Mouse (Mus musculus) midbrain, embryonic 16.5 days (tissue): ENCODE measurements around the gene 1700012B07Rik. TPM values are rescaled to one million over a fixed set of nuclear protein-coding genes. Genes with fewer than 3 reads are reported as not detected.

Experiments
- ATAC-seq: fragments of 200-750 bp; cut with Nextera tagmentation; 2 replicates; pipeline ENCODE4 v1.8.0; 2017; ENCODE audit warnings: moderate TSS enrichment
- H3K27ac ChIP-seq: fragments of 300-500 bp; sonication (generic); 2 replicates; pipeline ENCODE4 v1.5.1; 2014; ENCODE audit warnings: mild to moderate bottlenecking, low read length, mixed read lengths
- H3K27me3 ChIP-seq: fragments of 300-500 bp; sonication (generic); 2 replicates; pipeline ENCODE4 v1.6.1; 2014; ENCODE audit warnings: low read depth, low read length, mixed read lengths; ENCODE audit not compliant: control insufficient read depth, insufficient read depth
- H3K36me3 ChIP-seq: fragments of 300-500 bp; sonication (generic); 2 replicates; pipeline ENCODE4 v1.6.1; 2014; ENCODE audit warnings: mild to moderate bottlenecking, low read length, moderate library complexity, mixed read lengths; ENCODE audit not compliant: control insufficient read depth, insufficient read depth
- H3K4me1 ChIP-seq: fragments of 300-500 bp; sonication (generic); 2 replicates; pipeline ENCODE4 v1.6.1; 2014; ENCODE audit warnings: mild to moderate bottlenecking, low read length, mixed read lengths; ENCODE audit not compliant: control insufficient read depth, insufficient read depth
- H3K4me2 ChIP-seq: fragments of 300-500 bp; sonication (generic); 2 replicates; pipeline ENCODE4 v1.6.1; 2014; ENCODE audit warnings: mild to moderate bottlenecking, low read length, mixed read lengths
- H3K4me3 ChIP-seq: fragments of 300-500 bp; sonication (generic); 2 replicates; pipeline ENCODE4 v1.5.1; 2014; ENCODE audit warnings: low read depth, mild to moderate bottlenecking, low read length, moderate library complexity, mixed read lengths
- H3K9ac ChIP-seq: fragments of 300-500 bp; sonication (generic); 2 replicates; pipeline ENCODE4 v1.6.1; 2014; ENCODE audit warnings: low read depth, low read length, mixed read lengths
- H3K9me3 ChIP-seq: fragments of 300-500 bp; sonication (generic); replicated peaks from 2 replicates; pipeline ENCODE4 v1.6.1; 2014; ENCODE audit warnings: mild to moderate bottlenecking, low read length, mixed read lengths; ENCODE audit not compliant: control insufficient read depth, poor library complexity, severe bottlenecking
- WGBS: fragments of 180-500 bp; shearing (Covaris S2); extraction: QIAGEN DNeasy Blood & Tissue Kit; methylation state at CpG from one replicate; pipeline ENCODE4 v1.1.7; 2014; 5-methylcytosine and 5-hydroxymethylcytosine counted together
- polyA plus RNA-seq: library from polyadenylated mRNA; unstranded; fragments of >200 nt; fragmentation: Nextera tagmentation; extraction: Ambion mirVana; gene quantifications from 2 replicates; pipeline ENCODE4 v1.2.1, GENCODE M21; 2015

The 1700012B07Rik gene
- polyA plus RNA-seq, 1 experiment from 2014 or later: not detected

DNA sequence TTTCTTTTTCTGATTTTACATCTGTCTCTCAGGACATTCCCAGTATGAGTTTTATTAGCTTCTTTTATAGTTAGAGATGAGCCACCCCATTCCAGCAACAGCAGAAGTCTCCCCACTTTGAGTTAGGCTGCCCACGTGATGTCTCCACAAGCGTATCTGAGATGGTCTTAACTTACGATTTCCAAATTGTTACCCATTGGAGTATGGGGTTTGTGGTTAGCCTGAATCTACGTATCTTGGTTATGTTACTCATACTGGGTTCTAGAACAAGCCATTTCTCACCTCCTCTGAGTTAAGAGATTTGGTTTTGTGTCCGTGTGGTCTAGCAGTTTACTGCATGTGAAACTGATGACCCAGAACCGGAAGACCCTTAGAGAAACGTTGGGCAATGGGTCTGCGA is 37.6 kb downstream of the 1700012B07Rik start:
- Histone ChIP-seq H3K4me1 (no peaks in the 10 kb centered on the region), H3K36me3 (no peaks in the 10 kb centered on the region), H3K9me3 (no peaks in the 10 kb centered on the region), H3K27me3 (no peaks in the 10 kb centered on the region), H3K4me2 (no peak overlapping the region), H3K27ac (no peak overlapping the region), H3K4me3 (no peak overlapping the region), H3K9ac (no peak overlapping the region)
- WGBS: 90% methylated on average over 8 of the region's 8 CpGs
- no peak for ATAC-seq

- no peak overlapping the region for H3K9ac ChIP-seq
- H3K4me1 ChIP-seq: no peaks in the 10 kb centered on the region
- 87% methylated on average over 5 of the region's 5 CpGs for WGBS
- no peak for ATAC-seq
- H3K36me3 ChIP-seq: no peaks in the 10 kb centered on the region
- no peak overlapping the region for H3K4me3 ChIP-seq
- H3K27ac ChIP-seq: no peak overlapping the region
- H3K27me3 ChIP-seq: no peaks in the 10 kb centered on the region
- no peak overlapping the region for H3K4me2 ChIP-seq
- H3K9me3 ChIP-seq: no peaks in the 10 kb centered on the region
Observed at GRCm38 (mm10) chr11:109785392-109785791, 42.5 kb downstream of the 1700012B07Rik start.

GRCm38 (mm10) chr11:109771381-109771780 is 56.5 kb downstream of the 1700012B07Rik start:
- no peaks in the 10 kb centered on the region for H3K9me3 ChIP-seq
- H3K9ac ChIP-seq: no peak overlapping the region
- no peak overlapping the region for H3K4me2 ChIP-seq
- no peaks in the 10 kb centered on the region for H3K27me3 ChIP-seq
- H3K27ac ChIP-seq: no peak overlapping the region
- no peaks in the 10 kb centered on the region for H3K4me1 ChIP-seq
- WGBS: 100% methylated on average over 1 of the region's 1 CpGs
- no peak for ATAC-seq
- no peaks in the 10 kb centered on the region for H3K36me3 ChIP-seq
- H3K4me3 ChIP-seq: no peak overlapping the region

DNA sequence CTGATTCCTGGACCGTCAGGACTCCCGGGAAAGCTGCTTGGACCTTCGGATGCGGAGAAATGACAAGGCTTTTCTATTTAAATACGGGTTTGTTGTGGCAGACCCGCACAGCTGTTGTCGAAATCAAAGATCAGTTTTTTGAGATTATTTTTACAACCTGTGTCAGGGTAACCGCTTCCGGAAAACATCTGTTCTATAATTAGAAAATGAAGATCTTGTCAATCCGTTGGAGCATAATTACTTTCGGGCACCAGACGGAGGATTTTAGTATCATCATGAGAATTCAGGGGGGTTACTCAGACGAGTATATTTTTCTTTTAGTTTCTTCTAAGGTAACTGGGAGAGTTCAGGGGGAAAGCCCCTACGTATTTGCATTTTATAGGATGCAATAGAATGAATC is 57.7 kb downstream of the 1700012B07Rik start:
- 77% methylated on average over 14 of the region's 14 CpGs for WGBS
- Histone ChIP-seq H3K9ac (no peak overlapping the region), H3K36me3 (no peaks in the 10 kb centered on the region), H3K4me3 (no peak overlapping the region), H3K27ac (no peak overlapping the region), H3K4me2 (no peak overlapping the region), H3K4me1 (no peaks in the 10 kb centered on the region), H3K9me3 (no peaks in the 10 kb centered on the region), H3K27me3 (no peaks in the 10 kb centered on the region)
- no peak for ATAC-seq

GRCm38 (mm10) chr11:109769091-109769490 is 58.8 kb downstream of the 1700012B07Rik start:
- WGBS: 88% methylated on average over 5 of the region's 5 CpGs
- H3K27me3 ChIP-seq: no peaks in the 10 kb centered on the region
- H3K9ac ChIP-seq: no peak overlapping the region
- ATAC-seq: no peak
- H3K27ac ChIP-seq: no peak overlapping the region
- H3K4me1 ChIP-seq: no peaks in the 10 kb centered on the region
- no peaks in the 10 kb centered on the region for H3K36me3 ChIP-seq
- no peaks in the 10 kb centered on the region for H3K9me3 ChIP-seq
- no peak overlapping the region for H3K4me2 ChIP-seq
- H3K4me3 ChIP-seq: no peak overlapping the region

DNA sequence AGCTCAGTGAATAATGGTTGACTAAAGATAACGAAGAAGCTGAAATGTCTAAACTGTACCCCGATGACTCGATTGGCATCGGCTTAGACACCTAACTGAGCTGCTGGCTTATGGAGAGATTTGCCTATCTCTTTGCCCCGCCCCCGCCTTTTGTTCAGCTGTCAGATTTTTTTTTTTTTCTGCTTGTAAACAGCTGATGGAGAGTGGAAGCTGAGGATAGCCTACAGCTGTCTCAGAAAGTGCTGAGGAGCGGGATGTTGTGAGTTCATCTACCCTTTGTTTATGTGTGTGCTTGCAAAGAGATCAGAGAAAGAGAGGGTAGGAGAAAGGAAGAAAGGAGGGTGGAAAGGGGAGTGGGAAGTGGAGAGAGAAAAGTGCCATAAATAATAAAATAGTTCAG is 67.8 kb downstream of the 1700012B07Rik start:
- Histone ChIP-seq H3K36me3 (no peaks in the 10 kb centered on the region), H3K27me3 (no peaks in the 10 kb centered on the region), H3K9ac (no peak overlapping the region), H3K4me1 (no peaks in the 10 kb centered on the region; the same call in 1 of the 2 replicates), H3K9me3 (no peaks in the 10 kb centered on the region), H3K27ac (no peak overlapping the region), H3K4me3 (no peak overlapping the region), H3K4me2 (no peak overlapping the region)
- 81% methylated on average over 7 of the region's 7 CpGs for WGBS
- ATAC-seq: no peak

- no peak for ATAC-seq
- Histone ChIP-seq H3K27ac (no peak overlapping the region), H3K9ac (no peak overlapping the region), H3K27me3 (no peaks in the 10 kb centered on the region), H3K4me1 (no peaks in the 10 kb centered on the region; the same call in 1 of the 2 replicates), H3K36me3 (no peaks in the 10 kb centered on the region), H3K9me3 (no peaks in the 10 kb centered on the region), H3K4me3 (no peak overlapping the region), H3K4me2 (no peak overlapping the region)
- WGBS: 94% methylated on average over 2 of the region's 2 CpGs
Observed at GRCm38 (mm10) chr11:109758616-109759215, 69.1 kb downstream of the 1700012B07Rik start.

DNA sequence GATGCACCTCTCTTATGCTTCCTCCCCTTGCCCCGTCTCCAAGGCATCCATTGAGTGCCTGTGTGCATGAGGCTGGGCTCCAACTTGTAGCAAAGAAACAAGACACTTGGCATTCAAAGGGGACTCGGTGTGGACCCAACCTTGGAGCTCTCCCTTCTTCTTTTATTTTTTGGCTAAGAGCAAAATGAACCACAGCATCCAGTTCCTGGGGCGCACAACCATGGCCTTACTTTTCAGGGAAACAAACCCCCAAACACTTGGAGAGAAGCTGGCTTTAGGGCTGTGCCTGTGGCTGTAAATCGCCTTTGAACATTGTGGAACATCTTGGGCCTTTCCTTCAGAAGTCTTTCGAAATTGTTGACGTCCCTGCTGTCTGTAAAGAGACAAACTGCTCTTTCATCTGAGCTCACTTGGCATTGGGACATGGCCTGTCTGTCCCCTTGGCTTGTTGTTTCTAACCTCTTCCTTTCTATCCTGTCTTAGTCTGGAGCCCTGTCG is 73.7 kb downstream of the 1700012B07Rik start:
- Histone ChIP-seq H3K36me3 (no peaks in the 10 kb centered on the region), H3K4me2 (no peak overlapping the region), H3K4me1 (peaks cover 6% of the 10 kb centered on the region; the same call in 1 of the 2 replicates), H3K27ac (0 out of 2 replicates have a peak overlapping the region, but pooled peaks have one; percentile 2), H3K9ac (no peak overlapping the region), H3K4me3 (no peak overlapping the region), H3K9me3 (no peaks in the 10 kb centered on the region), H3K27me3 (no peaks in the 10 kb centered on the region)
- peak; percentile 56 for ATAC-seq
- 68% methylated on average over 7 of the region's 7 CpGs for WGBS

DNA sequence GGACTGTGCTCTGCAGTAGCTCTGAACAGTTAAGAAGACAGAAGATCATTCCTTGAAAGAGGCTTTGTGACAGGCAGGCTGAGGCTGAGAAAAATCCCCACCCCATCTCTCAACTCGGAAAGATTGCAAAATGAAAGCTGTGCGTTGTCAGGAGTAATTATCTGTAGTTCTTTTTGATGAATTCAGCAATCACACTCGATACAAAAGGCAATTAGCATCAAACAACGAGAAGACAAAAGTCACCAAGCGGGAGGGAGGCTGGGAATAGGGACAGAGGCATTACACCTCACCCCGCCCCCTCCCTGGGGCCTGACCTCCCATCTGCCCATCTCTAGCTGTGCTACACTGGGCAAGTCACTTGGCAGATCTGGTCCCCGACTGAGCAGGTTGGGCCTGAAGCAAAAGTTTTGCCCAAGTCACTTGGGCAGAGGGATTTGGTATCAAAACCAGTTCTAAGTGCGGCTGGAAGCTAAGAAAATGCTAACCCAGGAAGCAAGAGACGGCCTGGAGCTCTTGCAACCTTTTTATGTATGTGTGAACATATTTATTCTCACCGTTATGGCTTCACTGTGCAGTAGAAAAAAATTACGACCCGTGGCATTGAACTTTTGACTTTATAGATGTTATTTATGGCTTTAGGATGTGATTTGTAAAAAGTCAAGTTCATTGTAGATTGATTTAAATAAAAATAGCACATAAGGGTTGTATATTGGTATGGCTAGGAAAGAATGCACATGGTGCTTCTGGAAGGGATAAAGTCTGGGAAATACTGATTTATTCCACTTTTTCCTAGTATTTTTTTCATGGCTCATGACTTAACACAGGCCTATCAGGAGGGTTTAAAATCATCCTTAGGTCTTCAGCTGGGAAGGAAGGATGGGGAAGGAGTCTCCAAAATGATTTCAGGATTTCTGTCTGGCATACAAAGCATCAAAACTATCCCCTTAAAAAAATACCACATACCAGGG is 75.9 kb downstream of the 1700012B07Rik start:
- H3K4me3 ChIP-seq: no peak overlapping the region
- WGBS: 40% methylated on average over 12 of the region's 12 CpGs
- H3K36me3 ChIP-seq: no peaks in the 10 kb centered on the region
- peaks cover 6% of the 10 kb centered on the region; the same call in 1 of the 2 replicates for H3K4me1 ChIP-seq
- H3K27me3 ChIP-seq: no peaks in the 10 kb centered on the region
- H3K9me3 ChIP-seq: no peaks in the 10 kb centered on the region
- no peak overlapping the region for H3K4me2 ChIP-seq
- H3K27ac ChIP-seq: no peak overlapping the region
- H3K9ac ChIP-seq: no peak overlapping the region
- ATAC-seq: no peak
